Mouse (Mus musculus) ES-E14 (cell line): ENCODE measurements around the gene Vav1. TPM values are rescaled to one million over a fixed set of nuclear protein-coding genes. Genes with fewer than 3 reads are reported as not detected.

ENCODE experiments used
- DNase-seq: peaks from one replicate; pipeline ENCODE4 v3.0.0-alpha.2; 2013; ENCODE audit warnings: low read depth, low spot score
- H3K27ac ChIP-seq: 2 replicates; pipeline ENCODE4 v1.5.1; 2012; ENCODE audit warnings: low read depth, mild to moderate bottlenecking, low read length, moderate library complexity, mixed read lengths; ENCODE audit not compliant: poor library complexity, insufficient read depth, severe bottlenecking
- H3K36me3 ChIP-seq: 2 replicates; pipeline ENCODE4 v1.6.1; 2012; ENCODE audit warnings: mild to moderate bottlenecking, low read length, moderate library complexity, mixed read lengths; ENCODE audit not compliant: control insufficient read depth, poor library complexity, insufficient read depth, severe bottlenecking
- H3K4me1 ChIP-seq, 2 experiments: fragments of 150-350 bp in 1 of 2; sonication (generic) in 1 of 2; 2 replicates each; pipeline ENCODE4 v1.6.1; 2012; ENCODE audit warnings: low read length in 2 of 2, mild to moderate bottlenecking in 1 of 2, mixed read lengths in 1 of 2; ENCODE audit not compliant: control insufficient read depth in 2 of 2, insufficient read depth in 2 of 2, poor library complexity in 1 of 2
- H3K4me3 ChIP-seq, 2 experiments: fragments of 150-350 bp in 1 of 2; sonication (generic) in 1 of 2; 2 replicates each; pipeline ENCODE4 v1.5.1; 2012; ENCODE audit warnings: low read length in 2 of 2, low read depth in 1 of 2, mild to moderate bottlenecking in 1 of 2, mixed read lengths in 1 of 2; ENCODE audit not compliant: insufficient read depth in 1 of 2, poor library complexity in 1 of 2, severe bottlenecking in 1 of 2
- H3K9ac ChIP-seq: 2 replicates; pipeline ENCODE4 v1.6.1; 2012; ENCODE audit warnings: low read depth, mild to moderate bottlenecking, low read length, mixed read lengths; ENCODE audit not compliant: poor library complexity, insufficient read depth, severe bottlenecking
- H3K9me3 ChIP-seq: fragments of 150-350 bp; sonication (generic); 2 replicates; pipeline ENCODE4 v1.6.1; 2012; ENCODE audit warnings: low read depth, mild to moderate bottlenecking, low read length; ENCODE audit not compliant: control insufficient read depth, insufficient read depth
- CHD2 ChIP-seq: IDR thresholded peaks from 2 replicates; pipeline ENCODE4 v1.6.1; 2014; ENCODE audit warnings: mild to moderate bottlenecking, low read depth, low read length, inconsistent platforms
- HCFC1 ChIP-seq: IDR thresholded peaks from 2 replicates; pipeline ENCODE4 v1.6.1; 2012; ENCODE audit warnings: low read length, inconsistent platforms, borderline replicate concordance; ENCODE audit not compliant: insufficient read depth
- MAFK ChIP-seq: IDR thresholded peaks from 2 replicates; pipeline ENCODE4 v1.6.1; 2014; ENCODE audit warnings: mild to moderate bottlenecking, low read depth, low read length, inconsistent platforms; ENCODE audit not compliant: insufficient read depth
- ZC3H11A ChIP-seq: IDR thresholded peaks from 2 replicates; pipeline ENCODE4 v1.6.1; 2012; ENCODE audit warnings: low read depth, mild to moderate bottlenecking, inconsistent platforms, low read length, borderline replicate concordance
- ZNF384 ChIP-seq: IDR thresholded peaks from 2 replicates; pipeline ENCODE4 v1.6.1; 2012; ENCODE audit warnings: low read depth, low read length, inconsistent platforms
- in situ Hi-C, 2 experiments: fragments of 600-800 bp; cut with MboI; formaldehyde crosslinking; loops; one replicate each; pipeline ENCODE4 v1.15.1; 2025; ENCODE audit warnings: low sequenced_read_pairs in 2 of 2, inconsistent platforms in 1 of 2; ENCODE audit not compliant: unreplicated experiment in 2 of 2
- total RNA-seq: library from RNA; depleted of rRNA; stranded (reverse); fragments of 300-350 nt; gene quantifications from 2 replicates; pipeline ENCODE4 v1.2.3, GENCODE M21; 2012

Vav1 gene
- total RNA-seq, 1 experiment, result 1.3 TPM

DNA sequence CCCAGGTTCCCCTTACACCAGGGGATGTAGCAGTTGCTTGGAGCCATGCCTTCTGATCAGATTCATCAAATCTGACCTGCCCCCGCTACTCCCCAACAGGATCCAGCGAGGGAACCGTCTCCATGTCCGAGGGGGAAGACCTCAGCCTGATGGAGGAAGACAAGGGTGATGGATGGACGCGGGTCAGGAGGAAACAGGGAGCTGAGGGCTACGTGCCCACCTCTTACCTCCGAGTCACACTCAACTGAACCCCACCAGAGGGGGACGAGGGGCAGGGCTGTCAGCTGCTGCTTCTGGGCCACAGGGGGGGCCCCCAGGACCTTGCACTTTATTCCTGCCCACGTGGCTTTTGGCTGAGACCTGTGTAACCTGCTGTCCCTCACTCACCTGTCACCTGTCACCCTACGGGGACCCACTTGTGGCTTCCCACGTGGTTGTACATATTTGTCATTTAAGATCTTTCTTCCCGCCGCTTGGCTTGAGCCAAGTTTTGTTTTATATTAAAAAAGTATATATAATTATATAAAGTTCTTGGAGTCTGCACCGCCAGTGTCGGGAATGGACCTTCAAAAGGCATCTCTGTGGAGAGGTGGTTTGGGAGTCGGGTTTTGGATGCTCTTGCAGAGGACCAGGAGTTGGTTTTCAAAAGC lies 15.9 kb upstream of the Vav1 start:
- TF ChIP-seq ZC3H11A (no peak), HCFC1 (no peak), MAFK (no peak), ZNF384 (no peak), CHD2 (no peak)
- no peaks in the 10 kb centered on the region for H3K9me3 ChIP-seq
- in situ Hi-C loops, result no loop called here
- H3K36me3 ChIP-seq, result peaks cover 44% of the 10 kb centered on the region
- no peak overlapping the region for H3K4me3 ChIP-seq
- H3K27ac ChIP-seq, result no peak overlapping the region
- no peak overlapping the region for H3K9ac ChIP-seq
- no peak for DNase-seq
- H3K4me1 ChIP-seq, result peaks cover 0 to 23% of the 10 kb centered on the region in 2 experiments; a peak in 3 of 4 replicates

DNA sequence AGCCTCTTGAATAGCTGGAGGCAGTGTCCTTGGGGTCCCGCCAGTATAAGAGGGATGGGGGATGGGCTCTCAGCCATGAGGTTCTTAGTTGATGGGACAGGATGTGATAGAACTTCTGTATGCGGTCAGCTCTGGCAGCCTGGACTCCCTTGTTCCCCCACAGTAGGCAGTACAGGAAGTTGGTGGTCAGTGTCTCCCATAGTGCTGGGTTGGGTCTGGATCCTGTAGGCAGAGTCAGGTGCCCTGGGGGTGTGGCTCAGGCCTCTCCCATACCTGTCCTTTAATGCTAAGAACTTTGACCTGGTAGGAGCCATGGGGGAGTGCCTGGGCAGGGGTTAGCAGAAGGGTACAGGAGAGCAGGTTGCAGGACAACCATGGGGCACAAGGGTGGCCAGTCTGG lies 14.7 kb upstream of the Vav1 start:
- no peaks in the 10 kb centered on the region for H3K9me3 ChIP-seq
- no peak overlapping the region for H3K4me3 ChIP-seq
- peaks cover 0 to 23% of the 10 kb centered on the region in 2 experiments; a peak in 3 of 4 replicates for H3K4me1 ChIP-seq
- in situ Hi-C loops, result no loop called here
- peaks cover 34% of the 10 kb centered on the region for H3K36me3 ChIP-seq
- no peak overlapping the region for H3K9ac ChIP-seq
- H3K27ac ChIP-seq, result no peak overlapping the region
- DNase-seq, result no peak
- TF ChIP-seq MAFK (no peak), HCFC1 (no peak), CHD2 (no peak)

DNA sequence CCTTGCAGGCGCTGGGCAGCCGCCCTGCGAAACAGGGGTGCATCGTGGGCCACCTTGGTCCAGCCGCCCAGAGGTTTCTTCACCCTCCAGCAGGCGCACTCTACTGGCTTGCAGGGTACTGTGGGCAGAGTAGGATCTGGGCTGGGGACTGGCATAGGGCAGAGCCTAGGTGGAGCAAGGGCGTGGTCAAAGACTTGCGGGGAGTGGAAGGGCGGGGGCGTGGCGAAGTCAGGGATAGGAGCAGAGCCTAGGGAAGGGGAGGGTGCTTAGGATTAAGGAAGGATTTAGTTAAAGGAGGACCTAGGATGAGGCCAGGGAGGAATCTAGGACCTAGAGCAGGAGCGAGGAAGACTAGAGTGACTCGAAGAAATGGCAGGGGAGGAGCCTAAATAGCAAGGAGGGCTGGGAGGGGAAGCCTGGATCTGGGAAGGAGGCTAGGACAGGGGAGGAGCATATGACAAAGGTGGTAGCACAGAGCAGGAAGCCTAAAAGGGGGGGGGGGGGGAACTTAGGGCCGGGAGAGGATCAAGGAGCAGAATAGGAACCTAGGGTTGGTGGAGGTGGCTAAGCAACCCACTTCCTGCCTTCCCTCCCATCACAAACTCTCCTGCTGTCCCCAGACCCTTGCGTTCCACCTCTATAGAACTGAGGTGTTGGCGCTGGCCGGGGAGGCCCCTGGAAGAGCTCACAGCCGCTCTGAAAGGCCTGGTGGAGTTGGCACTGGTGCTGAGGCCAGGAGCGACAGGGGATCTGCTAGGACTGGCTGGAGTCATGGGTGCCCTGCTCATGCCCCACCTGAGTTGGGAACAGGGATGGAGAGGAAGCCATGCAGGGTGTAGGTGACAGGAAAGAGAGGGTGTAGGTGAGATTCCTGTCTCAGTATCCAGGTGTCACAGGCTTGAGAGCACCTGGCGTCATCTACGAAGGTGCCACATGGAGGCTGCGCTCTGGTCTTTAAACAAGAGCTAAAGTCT lies 13.6 kb upstream of the Vav1 start:
- TF ChIP-seq ZNF384, result no peak
- TF ChIP-seq CHD2, result no peak
- TF ChIP-seq MAFK, result no peak
- no peak for TF ChIP-seq HCFC1
- no peak for TF ChIP-seq ZC3H11A
- H3K9ac ChIP-seq, result no peak overlapping the region
- no peak for DNase-seq
- H3K4me3 ChIP-seq, result peak overlapping the region in 1 of 2 experiments; percentile 54; a peak in 2 of 4 replicates
- no peak overlapping the region for H3K27ac ChIP-seq
- peaks cover 30% of the 10 kb centered on the region for H3K36me3 ChIP-seq
- in situ Hi-C loops, result no loop called here
- H3K9me3 ChIP-seq, result no peaks in the 10 kb centered on the region
- peaks cover 0 to 23% of the 10 kb centered on the region in 2 experiments; a peak in 3 of 4 replicates for H3K4me1 ChIP-seq

- DNase-seq, result no peak
- in situ Hi-C loops, result no loop called here
These were observed 11.3 kb upstream of the Vav1 start for GRCm38 (mm10) chr17:57267556-57268126.

More at GRCm38 (mm10) chr17:57267556-57268126, 11.3 kb upstream of the Vav1 start:
- H3K36me3 ChIP-seq, result peaks cover 12% of the 10 kb centered on the region
- H3K27ac ChIP-seq, result no peak overlapping the region; the same call in 1 of the 2 replicates
- no peak overlapping the region for H3K4me3 ChIP-seq
- peaks cover 0 to 19% of the 10 kb centered on the region in 2 experiments; a peak in 3 of 4 replicates for H3K4me1 ChIP-seq
- TF ChIP-seq CHD2 (no peak), ZC3H11A (no peak), HCFC1 (no peak), ZNF384 (no peak), MAFK (no peak)
- no peaks in the 10 kb centered on the region for H3K9me3 ChIP-seq
- H3K9ac ChIP-seq, result no peak overlapping the region
